Mouse (Mus musculus) telencephalon, adult 2 months (tissue): ENCODE measurements around the gene Kcnj4.

Experiments
- DNase-seq: peaks from one replicate; pipeline ENCODE4 v3.0.0-alpha.2; 2011; ENCODE audit warnings: low read depth, low spot score

Gene Kcnj4

DNA sequence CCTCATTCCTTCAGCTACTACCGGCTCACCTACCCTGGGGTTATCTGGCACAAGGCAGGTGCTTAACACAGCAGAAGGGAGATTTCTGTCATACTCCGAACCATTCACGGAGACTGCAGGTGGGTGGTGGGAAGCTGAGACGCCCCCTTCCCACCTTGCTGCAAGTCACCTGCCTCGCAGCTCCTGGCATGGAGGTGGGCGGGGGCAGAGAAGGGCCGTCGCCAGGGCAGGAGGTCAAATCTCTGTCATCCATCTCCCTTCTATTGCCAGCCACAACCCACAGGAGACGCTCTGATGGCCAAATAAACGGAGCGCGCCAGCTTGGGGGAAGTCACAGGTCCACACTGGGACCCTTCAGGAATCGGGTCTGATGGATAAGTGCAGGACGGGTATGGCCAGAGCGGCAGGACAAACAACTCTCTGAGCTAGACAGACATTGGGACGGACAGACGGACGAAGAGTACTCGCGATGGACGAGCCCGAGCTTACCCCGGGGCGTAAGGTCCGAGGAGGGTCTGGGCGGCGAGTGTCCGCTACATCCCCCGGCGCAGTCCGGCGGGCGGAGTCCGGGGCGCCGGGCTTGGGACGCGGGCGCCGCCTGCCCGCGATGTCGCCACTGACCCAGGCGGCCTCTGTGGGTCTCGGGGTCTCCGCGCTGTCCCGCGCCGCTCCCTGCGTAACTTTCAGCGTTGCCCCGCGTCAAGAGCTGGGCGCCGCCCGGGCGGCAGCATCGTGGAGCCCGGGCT lies at the start of gene Kcnj4:
TSS of gene Kcnj4 (minus strand) at position 535 of the 746 bp plus-strand sequence.
- no peak for DNase-seq

- no peak for DNase-seq
Observed at GRCm38 (mm10) chr15:79552566-79552965, 47.5 kb upstream of the Kcnj4 start.

DNA sequence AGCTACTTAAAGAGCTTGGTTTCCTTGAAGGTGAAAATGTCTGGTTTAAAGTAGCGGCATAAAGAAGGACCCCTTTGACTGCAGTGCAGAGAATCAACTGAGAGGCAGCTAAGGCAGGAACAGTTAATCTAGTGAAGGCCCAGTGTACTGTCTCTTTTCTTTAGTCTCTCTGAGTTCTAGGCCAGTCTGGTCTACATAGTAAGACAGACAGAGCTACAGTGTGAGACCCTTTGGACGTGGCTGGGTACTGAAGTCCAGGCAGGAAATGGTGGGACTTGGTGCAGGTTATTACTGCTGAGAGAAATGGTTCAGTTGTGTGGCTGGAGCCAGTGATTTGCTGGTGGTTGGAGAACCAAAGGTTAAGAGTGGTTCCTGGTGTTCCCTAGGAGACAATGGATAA lies 43.2 kb upstream of the Kcnj4 start:
- no peak for DNase-seq

GRCm38 (mm10) chr15:79547289-79547820 lies 42.3 kb upstream of the Kcnj4 start:
- no peak for DNase-seq

DNA sequence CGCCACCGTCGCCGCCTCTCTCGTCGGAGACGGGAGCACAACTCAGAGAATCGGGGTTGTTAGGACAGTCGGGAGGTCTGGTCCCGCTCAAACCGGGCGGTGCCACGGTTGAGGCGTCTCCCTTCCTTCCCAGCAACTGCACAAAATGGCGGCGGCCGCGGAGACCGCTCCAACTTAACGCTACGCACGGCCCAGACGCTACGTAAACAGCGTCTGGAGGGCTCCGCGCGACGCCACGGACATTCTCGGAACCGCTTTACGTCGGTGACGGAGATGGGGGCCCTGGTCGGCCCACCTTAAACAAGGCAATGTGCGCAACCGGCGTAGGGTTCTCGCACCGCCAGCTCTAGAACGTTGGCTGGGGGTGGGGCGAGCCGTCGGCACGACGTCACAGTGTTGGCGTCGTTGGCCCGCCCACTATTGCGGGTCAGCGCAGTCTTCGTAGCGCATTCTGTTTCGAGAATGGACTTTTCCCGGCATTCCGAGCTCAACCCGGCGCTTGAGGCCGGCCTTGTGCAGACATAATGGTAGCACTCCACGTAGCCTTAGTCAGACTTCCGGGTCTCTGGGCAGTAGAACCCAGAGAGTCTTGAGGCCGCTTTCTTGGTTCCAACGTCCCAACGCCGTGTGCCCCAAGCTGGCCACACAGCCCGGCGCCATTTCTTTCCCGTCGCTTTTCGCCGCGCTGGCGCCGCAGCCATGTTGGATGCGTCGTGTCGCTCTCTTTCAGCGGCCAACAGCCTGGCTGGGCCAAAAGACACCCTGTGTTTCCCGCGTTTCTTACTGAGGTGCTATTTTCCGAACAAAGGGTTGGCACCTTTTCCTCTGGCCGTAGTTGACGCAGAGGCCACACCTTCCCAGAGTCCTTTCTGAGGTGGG lies 41.6 kb upstream of the Kcnj4 start, which contains the start of gene Ddx17:
TSS of gene Ddx17 (minus strand) at position 332 of the 879 bp plus-strand sequence.
- peak; percentile 97 for DNase-seq

- no peak for DNase-seq
Observed at GRCm38 (mm10) chr15:79545921-79546399, 40.9 kb upstream of the Kcnj4 start.

GRCm38 (mm10) chr15:79545496-79545895 lies 40.5 kb upstream of the Kcnj4 start:
- no peak for DNase-seq

GRCm38 (mm10) chr15:79543968-79544367 lies 38.9 kb upstream of the Kcnj4 start:
- DNase-seq, result no peak

GRCm38 (mm10) chr15:79533796-79534195 lies 28.8 kb upstream of the Kcnj4 start:
- no peak for DNase-seq

GRCm38 (mm10) chr15:79529935-79530334 lies 24.9 kb upstream of the Kcnj4 start:
- no peak for DNase-seq

DNA sequence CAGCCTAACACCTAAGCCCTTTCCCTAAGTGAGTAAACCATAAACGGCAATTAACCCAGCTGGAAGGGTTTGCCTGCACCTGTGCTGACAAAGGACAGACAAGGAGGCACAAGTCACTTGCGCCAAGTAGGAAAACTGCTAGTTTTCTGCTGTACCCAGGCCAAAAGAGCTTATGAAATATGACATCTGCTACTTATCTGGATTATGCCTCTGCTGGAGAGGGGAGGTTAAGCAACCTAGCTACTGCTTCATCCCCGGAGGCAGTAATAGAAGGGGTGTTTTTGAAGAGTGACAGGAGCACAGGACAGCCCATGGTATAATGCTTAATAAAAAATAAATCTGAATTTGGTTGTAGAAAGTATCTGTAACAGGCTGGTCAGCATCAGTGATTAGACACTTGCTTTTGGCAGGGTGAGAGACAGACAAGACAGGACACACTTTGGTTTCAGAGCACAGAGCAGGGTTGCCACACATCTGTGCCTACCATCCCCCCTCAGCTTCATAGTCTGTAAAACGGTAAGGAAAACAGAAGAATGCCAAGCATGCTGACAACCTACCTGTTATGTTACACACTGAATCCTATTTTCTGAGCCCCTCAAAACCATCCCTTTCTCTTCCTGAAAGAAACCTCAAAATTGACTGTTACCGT lies 23.1 kb upstream of the Kcnj4 start:
- DNase-seq, result no peak

GRCm38 (mm10) chr15:79527192-79527591 lies 22.2 kb upstream of the Kcnj4 start:
- no peak for DNase-seq

- no peak for DNase-seq
Observed at GRCm38 (mm10) chr15:79525979-79526768, 21.1 kb upstream of the Kcnj4 start.

DNA sequence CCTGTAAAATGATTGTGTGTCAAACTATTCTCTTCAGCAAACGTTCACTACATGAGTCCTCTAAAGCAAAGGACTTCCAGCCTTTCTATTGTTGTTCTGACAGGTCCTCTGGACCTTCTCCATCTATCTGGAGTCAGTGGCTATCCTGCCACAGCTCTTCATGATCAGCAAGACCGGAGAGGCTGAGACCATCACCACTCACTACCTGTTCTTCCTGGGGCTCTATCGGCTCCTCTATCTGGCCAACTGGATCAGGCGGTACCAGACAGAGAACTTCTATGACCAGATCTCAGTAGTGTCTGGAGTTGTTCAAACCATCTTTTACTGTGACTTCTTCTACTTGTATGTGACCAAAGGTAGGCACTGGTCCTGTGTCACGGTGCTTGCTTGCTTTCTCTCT lies 20.5 kb upstream of the Kcnj4 start:
- no peak for DNase-seq

DNA sequence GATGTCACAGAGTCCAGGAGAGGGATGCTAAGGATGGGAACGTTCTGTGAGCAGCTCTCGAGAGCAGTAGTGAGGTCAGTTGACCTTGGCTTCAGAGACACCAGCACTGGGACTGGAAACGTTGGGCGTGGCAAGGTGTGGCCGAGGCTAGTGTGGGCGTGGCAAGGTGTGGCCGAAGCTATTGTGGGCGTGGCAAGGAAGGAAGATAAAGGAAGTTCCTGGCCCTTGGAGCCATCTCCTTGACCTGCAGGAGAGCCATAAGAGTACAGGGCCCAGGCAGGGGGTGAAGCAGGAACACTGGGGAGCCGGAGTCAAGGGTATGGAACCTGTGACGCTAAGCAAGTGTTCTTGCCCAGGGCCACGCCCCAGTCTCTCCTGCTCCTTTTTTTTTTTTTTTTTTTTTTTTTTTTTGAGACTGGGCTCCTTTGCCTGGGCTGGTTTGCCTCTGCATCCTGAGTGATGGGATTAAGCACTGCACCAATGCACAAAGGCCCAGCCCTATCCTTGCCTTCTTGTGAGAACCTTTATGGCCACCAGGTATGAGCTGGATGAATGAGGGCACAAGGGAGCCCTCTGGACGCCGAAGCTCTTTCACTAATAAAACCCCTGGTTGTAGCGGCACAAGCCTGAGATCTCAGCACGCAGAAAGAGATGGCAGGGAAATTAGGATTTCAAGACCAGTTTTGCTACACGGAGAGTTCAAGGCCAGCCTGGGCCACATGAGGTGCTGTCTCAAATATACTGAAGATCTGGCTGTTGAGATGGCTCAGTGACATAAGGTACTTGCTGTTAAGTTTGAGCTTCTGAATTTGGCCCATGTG lies 14.6 kb upstream of the Kcnj4 start:
- no peak for DNase-seq

- DNase-seq, result no peak
Observed at GRCm38 (mm10) chr15:79518571-79518970, 13.5 kb upstream of the Kcnj4 start.

- DNase-seq, result no peak
Observed at GRCm38 (mm10) chr15:79517710-79518109, 12.7 kb upstream of the Kcnj4 start.

- no peak for DNase-seq
Observed at GRCm38 (mm10) chr15:79516171-79517096, 11.4 kb upstream of the Kcnj4 start, which contains the start of gene Kdelr3. TSS of gene Kdelr3 (plus strand) at chr15:79516411.

DNA sequence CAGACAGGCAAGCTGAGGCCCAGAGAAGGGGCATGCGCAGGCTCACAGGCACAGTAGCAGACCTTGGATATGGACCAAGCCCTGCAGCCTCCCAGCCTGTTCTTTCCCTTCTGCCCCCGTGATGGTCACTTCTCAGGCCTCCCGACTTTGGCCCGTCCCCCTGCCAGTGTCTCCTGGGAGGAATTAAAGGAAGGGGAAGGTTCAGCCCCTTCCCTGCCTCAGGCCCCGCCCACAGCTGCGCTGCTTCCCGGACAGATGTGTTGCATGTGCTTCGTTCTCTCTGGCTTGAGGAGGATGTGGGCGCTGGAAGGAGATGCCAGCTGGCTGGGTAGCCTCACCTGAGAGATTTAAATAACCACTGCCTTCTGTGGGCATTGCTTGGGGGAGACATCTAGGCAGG lies 8.9 kb upstream of the Kcnj4 start:
- DNase-seq, result no peak
